7 mouse cellular contexts compared by ENCODE assay signal in genomic region chr11:35798495-35798820, GRCm38 (mm10). TPM values are rescaled to one million over a fixed set of nuclear protein-coding genes. Genes with fewer than 3 reads are reported as not detected.
DNase-seq lines count a peak whose midpoint lies in the region; ATAC-seq lines count a peak whose summit lies in the region.

No protein-coding gene starts in this region.

- no peak overlapping the region for H3K27ac ChIP-seq in forebrain, embryonic 11.5 days (ENCODE audit: low read depth, low read length)
- peak overlapping the region; percentile 89 for H3K27ac ChIP-seq in midbrain, embryonic 13.5 days

- H3K4me1 ChIP-seq in forebrain, embryonic 11.5 days (replicated peaks; ENCODE audit: control insufficient read depth, insufficient read depth, low read length) = peaks cover 11% of the 10 kb centered on the region
- H3K4me1 ChIP-seq in midbrain, embryonic 13.5 days (replicated peaks) = peaks cover 21% of the 10 kb centered on the region

- H3K9me3 ChIP-seq in forebrain, embryonic 11.5 days (ENCODE audit: control insufficient read depth, low read length) = no peaks in the 10 kb centered on the region
- no peaks in the 10 kb centered on the region for H3K9me3 ChIP-seq in midbrain, embryonic 13.5 days

- peak; percentile 56; the same call in 1 of the 2 replicates for ATAC-seq in forebrain, embryonic 11.5 days (replicated peaks; ENCODE audit: low FRiP score)
- peak; percentile 96 for ATAC-seq in midbrain, embryonic 13.5 days

- H3K36me3 ChIP-seq in forebrain, embryonic 11.5 days (ENCODE audit: control insufficient read depth, insufficient read depth, low read length) = no peaks in the 10 kb centered on the region
- H3K36me3 ChIP-seq in midbrain, embryonic 13.5 days = no peaks in the 10 kb centered on the region

- H3K9ac ChIP-seq in forebrain, embryonic 11.5 days (ENCODE audit: low read length) = peak overlapping the region; percentile 41
- H3K9ac ChIP-seq in midbrain, embryonic 13.5 days (replicated peaks) = peak overlapping the region; percentile 82

- 1% methylated on average over 23 of the region's 23 CpGs for WGBS in forebrain, embryonic 11.5 days
- WGBS in midbrain, embryonic 13.5 days = under 1% methylated on average over 23 of the region's 23 CpGs

- H3K27me3 ChIP-seq in forebrain, embryonic 11.5 days (ENCODE audit: control insufficient read depth, insufficient read depth, low read length) = peaks cover 33% of the 10 kb centered on the region
- H3K27me3 ChIP-seq in midbrain, embryonic 13.5 days = peaks cover 43% of the 10 kb centered on the region

- H3K4me2 ChIP-seq in forebrain, embryonic 11.5 days (ENCODE audit: low read depth, low read length, severe bottlenecking) = peak overlapping the region; percentile 68
- H3K4me2 ChIP-seq in midbrain, embryonic 13.5 days (replicated peaks) = peak overlapping the region; percentile 85

- DNase-seq in ES-CJ7 (ENCODE audit: low read depth, low spot score) (peak; percentile 24), adipocyte (ENCODE audit: low spot score) (no peak)
- DNase-seq in brain, adult 2 months (ENCODE audit: low read depth, low spot score) = peak; percentile 94
- peak; percentile 65 for DNase-seq in forebrain, embryonic 11.5 days (ENCODE audit: low spot score)
- DNase-seq in layer of hippocampus, adult 8-10 months (ENCODE audit: low spot score in 2 of 2) = peak; percentile 69 to 73
- DNase-seq in thymus, postnatal 25 days = peak; percentile 13

- H3K4me3 ChIP-seq in forebrain, embryonic 11.5 days (ENCODE audit: low read depth, low read length) = peak overlapping the region; percentile 46
- H3K4me3 ChIP-seq in midbrain, embryonic 13.5 days (replicated peaks) = peak overlapping the region; percentile 72

RNA-seq across cellular contexts. Expression of gene Fbll1, which starts 0.2 kb away (rescaled TPM):
- 2.1 and 2.3 TPM in 2 replicates for polyA plus RNA-seq in forebrain, embryonic 11.5 days (2014; fragmentation: Nextera tagmentation; extraction: Ambion mirVana)
- total RNA-seq in layer of hippocampus, adult 8-10 months (2022) = 10 to 100 TPM; 37.1 to 42.2 (median 41.1) TPM
- 8.6 and 13.2 TPM in 2 replicates for polyA plus RNA-seq in midbrain, embryonic 13.5 days (2015; fragmentation: Nextera tagmentation; extraction: Ambion mirVana)

RNA-seq across cellular contexts. Expression of gene Pank3, which starts 29.2 kb away (rescaled TPM):
- 25.5 and 29.2 TPM in 2 replicates for polyA plus RNA-seq in forebrain, embryonic 11.5 days (2014; fragmentation: Nextera tagmentation; extraction: Ambion mirVana)
- total RNA-seq in layer of hippocampus, adult 8-10 months (2022) = 10 to 100 TPM; 37.2 to 39.6 (median 38.7) TPM
- 22.4 and 23.6 TPM in 2 replicates for polyA plus RNA-seq in midbrain, embryonic 13.5 days (2015; fragmentation: Nextera tagmentation; extraction: Ambion mirVana)

RNA-seq across cellular contexts. Expression of gene Rars, which starts 35.8 kb away (rescaled TPM):
- 107 and 110 TPM in 2 replicates for polyA plus RNA-seq in forebrain, embryonic 11.5 days (2014; fragmentation: Nextera tagmentation; extraction: Ambion mirVana)
- total RNA-seq in layer of hippocampus, adult 8-10 months (2022) = 10 to 100 TPM; 44.6 to 56.6 (median 51.4) TPM
- 74.0 and 80.0 TPM in 2 replicates for polyA plus RNA-seq in midbrain, embryonic 13.5 days (2015; fragmentation: Nextera tagmentation; extraction: Ambion mirVana)
